Mouse (Mus musculus): ENCODE results near the gene 1810010D01Rik. TPM values are rescaled to one million over a fixed set of nuclear protein-coding genes. Genes with fewer than 3 reads are reported as not detected.

Gene 1810010D01Rik
- total and polyA plus RNA-seq, 3 experiments = not detected

DNA sequence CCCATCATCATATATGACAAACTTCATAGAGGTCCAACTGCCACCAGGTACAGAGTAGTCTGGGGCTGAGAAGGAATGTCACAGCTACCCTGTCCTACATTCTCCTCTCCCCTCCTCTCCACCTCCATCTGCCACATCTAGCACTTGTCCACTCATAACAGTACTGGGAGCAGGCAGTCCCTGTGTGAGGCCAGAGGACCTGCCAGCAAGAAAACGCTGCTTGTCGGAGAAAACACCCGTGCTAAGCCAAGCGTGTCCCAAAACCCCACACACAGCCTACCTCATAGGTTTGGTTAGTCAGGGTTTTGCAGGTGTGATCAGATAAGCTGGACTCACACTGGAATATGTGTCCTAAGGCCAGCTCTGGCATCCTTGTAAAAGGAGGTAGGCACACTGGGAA, 33.0 kb upstream of the 1810010D01Rik start:
- H3K4me2 ChIP-seq (ENCODE audit: insufficient read depth, low read depth, poor library complexity, severe bottlenecking) = no peak overlapping the region

GRCm38 (mm10) chr7:145239736-145240505, 32.0 kb upstream of the 1810010D01Rik start:
- in situ Hi-C loops (cut with MboI; ENCODE audit: low pct_ligation_motif_present, low pct_unique_long_range_greater_than_20kb, low sequenced_read_pairs) = loop anchor here (5.0 kb wide), 1 partner anchor 303 kb away; the partner anchor contains the start of gene Ccnd1
- no peak for DNase-seq (ENCODE audit: extremely low read depth)
- Histone ChIP-seq H3K36me3 (replicated peaks in 1 of 2; ENCODE audit: control insufficient read depth in 1 of 2, insufficient read depth in 1 of 2, low read length in 1 of 2) (no peaks in the 10 kb centered on the region), H3K4me2 (ENCODE audit: insufficient read depth, low read depth, poor library complexity, severe bottlenecking) (no peak overlapping the region), H3K4me1 (ENCODE audit: control insufficient read depth in 1 of 2, insufficient read depth in 2 of 2) (no peaks in the 10 kb centered on the region), H3K27me3 (replicated peaks) (peaks cover 54% of the 10 kb centered on the region), H3K79me2 (replicated peaks; ENCODE audit: control insufficient read depth, extremely low read depth, insufficient read depth, poor library complexity, severe bottlenecking) (no peaks in the 10 kb centered on the region), H3K27ac (ENCODE audit: insufficient read depth, low read depth) (no peak overlapping the region), H3K4me3 (replicated peaks in 1 of 3; ENCODE audit: low read depth in 2 of 3, low read length in 2 of 3, poor library complexity in 1 of 3) (no peak overlapping the region), H3K9me3 (replicated peaks; ENCODE audit: low read length) (peaks cover 4% of the 10 kb centered on the region), H3K9ac (ENCODE audit: insufficient read depth, low read depth) (no peak overlapping the region)
- TF ChIP-seq EP300 (IDR thresholded peaks at IDR 0.05; ENCODE audit: low read length) (no peak), USF1 (IDR thresholded peaks at IDR 0.05; ENCODE audit: low read depth, low read length) (no peak), KAT2A (IDR thresholded peaks at IDR 0.05; ENCODE audit: insufficient replicate concordance, low read length) (no peak), UBTF (IDR thresholded peaks at IDR 0.05; ENCODE audit: low read depth, low read length) (no peak), CHD2 (IDR thresholded peaks at IDR 0.05; ENCODE audit: low read length) (no peak), ZC3H11A (IDR thresholded peaks at IDR 0.05; ENCODE audit: low read depth, low read length) (no peak)
- dilution Hi-C loops (cut with MboI; ENCODE audit: extremely low pct_ligation_motif_present, extremely low pct_unique_long_range_greater_than_20kb, low sequenced_read_pairs) = no loop called here

More for the DNA sequence above, 33.0 kb upstream of the 1810010D01Rik start:
- H3K27me3 ChIP-seq (replicated peaks) = peaks cover 46% of the 10 kb centered on the region
- no peaks in the 10 kb centered on the region for H3K79me2 ChIP-seq (replicated peaks; ENCODE audit: control insufficient read depth, extremely low read depth, insufficient read depth, poor library complexity, severe bottlenecking)
- H3K4me1 ChIP-seq (ENCODE audit: control insufficient read depth in 1 of 2, insufficient read depth in 2 of 2) = no peaks in the 10 kb centered on the region
- in situ Hi-C loops (cut with MboI; ENCODE audit: low pct_ligation_motif_present, low pct_unique_long_range_greater_than_20kb, low sequenced_read_pairs) = loop anchor here (5.0 kb wide), 1 partner anchor 304 kb away; the partner anchor contains the start of gene Ccnd1
- no peak for DNase-seq (ENCODE audit: extremely low read depth)
- dilution Hi-C loops (cut with MboI; ENCODE audit: extremely low pct_ligation_motif_present, extremely low pct_unique_long_range_greater_than_20kb, low sequenced_read_pairs) = no loop called here
- TF ChIP-seq EP300 (IDR thresholded peaks at IDR 0.05; ENCODE audit: low read length) (no peak), CHD2 (IDR thresholded peaks at IDR 0.05; ENCODE audit: low read length) (no peak), JUN (IDR thresholded peaks at IDR 0.05; ENCODE audit: insufficient read depth, low read depth, low read length) (no peak), KAT2A (IDR thresholded peaks at IDR 0.05; ENCODE audit: insufficient replicate concordance, low read length) (no peak), PAX5 (IDR thresholded peaks at IDR 0.05; ENCODE audit: low read length) (no peak), ETS1 (conservative IDR thresholded peaks at IDR 0.05; ENCODE audit: low read depth, low read length) (no peak), NRF1 (IDR thresholded peaks at IDR 0.05; ENCODE audit: low read depth, low read length) (no peak)
- H3K9ac ChIP-seq (ENCODE audit: insufficient read depth, low read depth) = no peak overlapping the region
- no peak overlapping the region for H3K4me3 ChIP-seq (replicated peaks in 1 of 3; ENCODE audit: low read depth in 2 of 3, low read length in 2 of 3, poor library complexity in 1 of 3)
- H3K27ac ChIP-seq (ENCODE audit: insufficient read depth, low read depth) = no peak overlapping the region
- peaks cover 4% of the 10 kb centered on the region for H3K9me3 ChIP-seq (replicated peaks; ENCODE audit: low read length)
- H3K36me3 ChIP-seq (replicated peaks in 1 of 2; ENCODE audit: control insufficient read depth in 1 of 2, insufficient read depth in 1 of 2, low read length in 1 of 2) = no peaks in the 10 kb centered on the region

- Histone ChIP-seq H3K79me2 (replicated peaks; ENCODE audit: control insufficient read depth, extremely low read depth, insufficient read depth, poor library complexity, severe bottlenecking) (no peaks in the 10 kb centered on the region), H3K36me3 (replicated peaks in 1 of 2; ENCODE audit: control insufficient read depth in 1 of 2, insufficient read depth in 1 of 2, low read length in 1 of 2) (no peaks in the 10 kb centered on the region), H3K4me3 (replicated peaks in 1 of 3; ENCODE audit: low read depth in 2 of 3, low read length in 2 of 3, poor library complexity in 1 of 3) (no peak overlapping the region), H3K9me3 (replicated peaks; ENCODE audit: low read length) (peaks cover 7% of the 10 kb centered on the region), H3K4me2 (ENCODE audit: insufficient read depth, low read depth, poor library complexity, severe bottlenecking) (no peak overlapping the region), H3K4me1 (ENCODE audit: control insufficient read depth in 1 of 2, insufficient read depth in 2 of 2) (no peaks in the 10 kb centered on the region), H3K9ac (ENCODE audit: insufficient read depth, low read depth) (no peak overlapping the region), H3K27ac (ENCODE audit: insufficient read depth, low read depth) (no peak overlapping the region), H3K27me3 (replicated peaks) (peaks cover 60% of the 10 kb centered on the region)
- no peak for DNase-seq (ENCODE audit: extremely low read depth)
- dilution Hi-C loops (cut with MboI; ENCODE audit: extremely low pct_ligation_motif_present, extremely low pct_unique_long_range_greater_than_20kb, low sequenced_read_pairs) (no loop called here), in situ Hi-C loops (cut with MboI; ENCODE audit: low pct_ligation_motif_present, low pct_unique_long_range_greater_than_20kb, low sequenced_read_pairs) (no loop called here)
- TF ChIP-seq EP300 (IDR thresholded peaks at IDR 0.05; ENCODE audit: low read length) (no peak), CHD1 (IDR thresholded peaks at IDR 0.05; ENCODE audit: low read depth, low read length) (no peak), MEF2A (IDR thresholded peaks at IDR 0.05; ENCODE audit: borderline replicate concordance, low read depth, low read length) (no peak), MXI1 (IDR thresholded peaks at IDR 0.05; ENCODE audit: low read depth, low read length) (no peak), ZC3H11A (IDR thresholded peaks at IDR 0.05; ENCODE audit: low read depth, low read length) (no peak), ZKSCAN1 (IDR thresholded peaks at IDR 0.05; ENCODE audit: borderline replicate concordance, low read depth, low read length) (no peak), RAD21 (IDR thresholded peaks at IDR 0.05; ENCODE audit: low read depth, low read length) (no peak), SIN3A (IDR thresholded peaks at IDR 0.05; ENCODE audit: low read length) (no peak), NELFE (IDR thresholded peaks at IDR 0.05; ENCODE audit: low read depth, low read length) (no peak), CTCF (conservative IDR thresholded peaks at IDR 0.05 in 1 of 2, IDR thresholded peaks at IDR 0.05 in 1 of 2; ENCODE audit: low read depth in 2 of 2, low read length in 2 of 2) (no peak), ZNF384 (IDR thresholded peaks at IDR 0.05; ENCODE audit: low read depth, low read length) (no peak), IRF4 (IDR thresholded peaks at IDR 0.05; ENCODE audit: low read depth, low read length) (no peak), MYC (IDR thresholded peaks at IDR 0.05; ENCODE audit: low read depth, low read length) (no peak), MAZ (IDR thresholded peaks at IDR 0.05; ENCODE audit: low read depth, low read length) (no peak), RCOR1 (conservative IDR thresholded peaks at IDR 0.05; ENCODE audit: low read depth, low read length) (no peak), USF1 (IDR thresholded peaks at IDR 0.05; ENCODE audit: low read depth, low read length) (no peak), SMC3 (IDR thresholded peaks at IDR 0.05; ENCODE audit: low read depth, low read length) (no peak)
These were observed 31.2 kb upstream of the 1810010D01Rik start for GRCm38 (mm10) chr7:145239145-145239544.

All from CH12.LX (cell line).